Mouse (Mus musculus) large intestine, adult 2 months (tissue): ENCODE data around the gene E330017A01Rik. TPM values are rescaled to one million over a fixed set of nuclear protein-coding genes. Genes with fewer than 3 reads are reported as not detected.
A peak's percentile ranks its signal among the peaks of the same experiment; 100 is the strongest.
"Not testable (repeated sequence)": the region's sequence is repeated elsewhere in the genome, so short reads cannot be mapped to it uniquely, and the experiment has no call there.

Experiments used
- DNase-seq: peaks from one replicate; pipeline ENCODE4 v3.0.0-alpha.2; 2012; ENCODE audit warnings: low read depth, low spot score
- WGBS: fragments of 180-500 bp; shearing (Covaris S2); methylation state at CpG from one replicate; pipeline ENCODE4 v1.1.7; 2018; 5-methylcytosine and 5-hydroxymethylcytosine counted together
- polyA plus RNA-seq: library from polyadenylated mRNA; depleted of rRNA; stranded (reverse); fragments of >200 nt; gene quantifications from 2 replicates; pipeline ENCODE4 v1.2.3, GENCODE M21; 2012; rRNA removed

E330017A01Rik gene
- not detected in 2 replicates for polyA plus RNA-seq

- DNase-seq, result no peak
- WGBS, result 52% methylated on average over 3 of the region's 3 CpGs
These were observed at the start of gene E330017A01Rik for GRCm38 (mm10) chr16:58638689-58639175. E330017A01Rik (minus strand) TSS chr16:58638739.

- DNase-seq, result no peak
- 60% methylated on average over 20 of the region's 20 CpGs for WGBS
These were observed 47.3 kb upstream of the E330017A01Rik start for GRCm38 (mm10) chr16:58685548-58686537.

- no peak for DNase-seq
These were observed 46.0 kb upstream of the E330017A01Rik start for GRCm38 (mm10) chr16:58684537-58684936.

- DNase-seq, result no peak
- WGBS, result 92% methylated on average over 4 of the region's 4 CpGs
These were observed 45.4 kb upstream of the E330017A01Rik start for GRCm38 (mm10) chr16:58683911-58684310.

- 64% methylated on average over 7 of the region's 7 CpGs for WGBS
- no peak for DNase-seq
These were observed 44.3 kb upstream of the E330017A01Rik start for GRCm38 (mm10) chr16:58682870-58683269.

GRCm38 (mm10) chr16:58682046-58682445, 43.5 kb upstream of the E330017A01Rik start:
- DNase-seq, result no peak
- WGBS, result 96% methylated on average over 6 of the region's 6 CpGs

GRCm38 (mm10) chr16:58678660-58679059, 40.1 kb upstream of the E330017A01Rik start:
- no peak for DNase-seq
- 81% methylated on average over 7 of the region's 7 CpGs for WGBS

- no peak for DNase-seq
- WGBS, result 88% methylated on average over 5 of the region's 5 CpGs
These were observed 39.0 kb upstream of the E330017A01Rik start for GRCm38 (mm10) chr16:58677491-58677890.

- no peak for DNase-seq
- WGBS, result 97% methylated on average over 3 of the region's 3 CpGs
These were observed 38.1 kb upstream of the E330017A01Rik start for GRCm38 (mm10) chr16:58676633-58677032.

- DNase-seq, result no peak
- WGBS, result 69% methylated on average over 7 of the region's 7 CpGs
These were observed 37.6 kb upstream of the E330017A01Rik start for GRCm38 (mm10) chr16:58676156-58676555.

GRCm38 (mm10) chr16:58675256-58675655, 36.7 kb upstream of the E330017A01Rik start:
- WGBS, result 94% methylated on average over 13 of the region's 13 CpGs
- no peak for DNase-seq

GRCm38 (mm10) chr16:58673811-58674410, 35.4 kb upstream of the E330017A01Rik start:
- 93% methylated on average over 15 of the region's 15 CpGs for WGBS
- no peak for DNase-seq

GRCm38 (mm10) chr16:58672396-58672795, 33.9 kb upstream of the E330017A01Rik start:
- DNase-seq, result no peak
- WGBS, result 92% methylated on average over 13 of the region's 13 CpGs

GRCm38 (mm10) chr16:58671212-58671985, 32.9 kb upstream of the E330017A01Rik start:
- no peak for DNase-seq
- WGBS, result 69% methylated on average over 8 of the region's 8 CpGs

- under 1% methylated on average over 25 of the region's 25 CpGs for WGBS
- peak; percentile 25 for DNase-seq
These were observed 32.1 kb upstream of the E330017A01Rik start for GRCm38 (mm10) chr16:58670643-58671042.

GRCm38 (mm10) chr16:58669917-58670630, 31.5 kb upstream of the E330017A01Rik start, which contains the start of gene Cpox:
Cpox (plus strand) TSS chr16:58670292.
- under 1% methylated on average over 51 of the region's 51 CpGs for WGBS
- peak; percentile 66 for DNase-seq

- 39% methylated on average over 5 of the region's 5 CpGs for WGBS
- no peak for DNase-seq
These were observed 30.7 kb upstream of the E330017A01Rik start for GRCm38 (mm10) chr16:58669264-58669663.

GRCm38 (mm10) chr16:58668586-58668985, 30.0 kb upstream of the E330017A01Rik start:
- no peak for DNase-seq
- WGBS, result 85% methylated on average over 3 of the region's 3 CpGs

- not testable (repeated sequence) for DNase-seq
- 79% methylated on average over 3 of the region's 3 CpGs for WGBS
These were observed 28.1 kb upstream of the E330017A01Rik start for GRCm38 (mm10) chr16:58666681-58667080.
